Mouse (Mus musculus) heart, embryonic 16.5 days (tissue): ENCODE results near the gene Gm17324. TPM values are rescaled to one million over a fixed set of nuclear protein-coding genes. Genes with fewer than 3 reads are reported as not detected.

Experiments used
- ATAC-seq: fragments of 200-750 bp; cut with Nextera tagmentation; replicated peaks from 2 replicates; pipeline ENCODE4 v1.8.0; 2017; ENCODE audit warnings: moderate number of reproducible peaks; ENCODE audit not compliant: insufficient read depth, low FRiP score; ENCODE audit errors: extremely low read depth
- H3K27ac ChIP-seq: fragments of 300-500 bp; sonication (generic); 2 replicates; pipeline ENCODE4 v1.5.1; 2014; ENCODE audit warnings: mild to moderate bottlenecking, low read length, control low read depth, moderate library complexity
- H3K27me3 ChIP-seq: fragments of 300-500 bp; sonication (generic); 2 replicates; pipeline ENCODE4 v1.6.1; 2014; ENCODE audit warnings: low read length, mixed read lengths; ENCODE audit not compliant: control insufficient read depth, insufficient read depth
- H3K36me3 ChIP-seq: fragments of 300-500 bp; sonication (generic); 2 replicates; pipeline ENCODE4 v1.6.1; 2014; ENCODE audit not compliant: control insufficient read depth, insufficient read depth
- H3K4me1 ChIP-seq: fragments of 300-500 bp; sonication (generic); 2 replicates; pipeline ENCODE4 v1.6.1; 2014; ENCODE audit warnings: low read length, mixed read lengths; ENCODE audit not compliant: control insufficient read depth, insufficient read depth
- H3K4me2 ChIP-seq: fragments of 300-500 bp; sonication (generic); 2 replicates; pipeline ENCODE4 v1.6.1; 2014; ENCODE audit warnings: low read depth, mild to moderate bottlenecking, control low read depth, low read length
- H3K4me3 ChIP-seq: fragments of 300-500 bp; sonication (generic); 2 replicates; pipeline ENCODE4 v1.5.1; 2014; ENCODE audit warnings: mild to moderate bottlenecking, control low read depth, low read length
- H3K9ac ChIP-seq: fragments of 300-500 bp; sonication (generic); 2 replicates; pipeline ENCODE4 v1.6.1; 2014; ENCODE audit warnings: low read length, control low read depth
- H3K9me3 ChIP-seq: fragments of 300-500 bp; sonication (generic); replicated peaks from 2 replicates; pipeline ENCODE4 v1.6.1; 2016; ENCODE audit warnings: low read length; ENCODE audit not compliant: control insufficient read depth
- WGBS: fragments of 180-500 bp; shearing (Covaris S2); extraction: QIAGEN DNeasy Blood & Tissue Kit; methylation state at CpG from one replicate; pipeline ENCODE4 v1.1.7; 2014; 5-methylcytosine and 5-hydroxymethylcytosine counted together
- polyA plus RNA-seq: library from polyadenylated mRNA; unstranded; fragments of >200 nt; fragmentation: Nextera tagmentation; extraction: Ambion mirVana; gene quantifications from 2 replicates; pipeline ENCODE4 v1.2.1, GENCODE M21; 2015

Gm17324 gene
- polyA plus RNA-seq, 1 experiment from 2014 or later, result 0.50 TPM

GRCm38 (mm10) chr9:78475383-78475780 lies 26.8 kb upstream of the Gm17324 start:
- no peak overlapping the region for H3K9ac ChIP-seq
- H3K4me2 ChIP-seq, result no peak overlapping the region
- WGBS, result 81% methylated on average over 2 of the region's 2 CpGs
- ATAC-seq, result no peak
- H3K9me3 ChIP-seq, result no peaks in the 10 kb centered on the region
- no peak overlapping the region for H3K27ac ChIP-seq
- no peaks in the 10 kb centered on the region for H3K27me3 ChIP-seq
- peaks cover 15% of the 10 kb centered on the region for H3K4me1 ChIP-seq
- H3K4me3 ChIP-seq, result no peak overlapping the region
- H3K36me3 ChIP-seq, result peaks cover 50% of the 10 kb centered on the region

- H3K27ac ChIP-seq, result no peak overlapping the region
- H3K36me3 ChIP-seq, result peaks cover 54% of the 10 kb centered on the region
- H3K9me3 ChIP-seq, result no peaks in the 10 kb centered on the region
- no peak overlapping the region for H3K4me2 ChIP-seq
- ATAC-seq, result no peak
- WGBS, result 80% methylated on average over 5 of the region's 5 CpGs
- no peak overlapping the region for H3K4me3 ChIP-seq
- no peak overlapping the region for H3K9ac ChIP-seq
- peaks cover 15% of the 10 kb centered on the region for H3K4me1 ChIP-seq
- H3K27me3 ChIP-seq, result no peaks in the 10 kb centered on the region
These were observed 26.3 kb upstream of the Gm17324 start for GRCm38 (mm10) chr9:78474771-78475382.

- H3K9me3 ChIP-seq, result no peaks in the 10 kb centered on the region
- 69% methylated on average over 2 of the region's 2 CpGs for WGBS
- H3K27me3 ChIP-seq, result no peaks in the 10 kb centered on the region
- H3K9ac ChIP-seq, result no peak overlapping the region
- ATAC-seq, result no peak
- H3K4me2 ChIP-seq, result no peak overlapping the region
- no peak overlapping the region for H3K4me3 ChIP-seq
- peaks cover 53% of the 10 kb centered on the region for H3K36me3 ChIP-seq
- peaks cover 12% of the 10 kb centered on the region for H3K4me1 ChIP-seq
- no peak overlapping the region for H3K27ac ChIP-seq
These were observed 25.7 kb upstream of the Gm17324 start for GRCm38 (mm10) chr9:78474270-78474669.

DNA sequence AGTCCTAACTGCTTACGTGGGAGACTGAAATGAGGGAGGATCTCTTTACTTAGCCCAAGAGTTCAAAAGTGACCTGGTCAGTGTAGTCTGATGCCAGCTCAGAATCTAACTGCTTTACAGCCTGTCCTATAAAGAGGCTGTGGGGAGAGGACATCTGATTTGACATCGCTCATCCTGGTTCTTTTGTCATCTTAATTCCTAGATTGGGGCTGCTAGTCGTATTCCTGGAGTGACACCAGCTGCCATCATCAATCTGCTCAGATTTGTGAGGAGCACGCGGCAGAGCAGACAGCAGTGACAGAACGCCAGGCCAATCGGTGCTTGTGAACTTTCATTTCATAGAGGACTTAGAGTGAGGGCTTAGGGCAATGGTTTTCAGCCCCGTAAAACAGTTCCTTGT lies 25.0 kb upstream of the Gm17324 start:
- Histone ChIP-seq H3K9me3 (no peaks in the 10 kb centered on the region), H3K4me1 (peaks cover 7% of the 10 kb centered on the region), H3K4me3 (no peak overlapping the region), H3K27me3 (no peaks in the 10 kb centered on the region), H3K9ac (no peak overlapping the region), H3K36me3 (peaks cover 53% of the 10 kb centered on the region), H3K27ac (no peak overlapping the region), H3K4me2 (no peak overlapping the region)
- ATAC-seq, result no peak
- 88% methylated on average over 8 of the region's 8 CpGs for WGBS

GRCm38 (mm10) chr9:78465725-78466124 lies 17.1 kb upstream of the Gm17324 start:
- no peaks in the 10 kb centered on the region for H3K27me3 ChIP-seq
- H3K4me2 ChIP-seq, result no peak overlapping the region
- WGBS, result 77% methylated on average over 3 of the region's 3 CpGs
- peaks cover 70% of the 10 kb centered on the region for H3K36me3 ChIP-seq
- no peaks in the 10 kb centered on the region for H3K9me3 ChIP-seq
- no peak overlapping the region for H3K27ac ChIP-seq
- no peak for ATAC-seq
- H3K4me1 ChIP-seq, result no peaks in the 10 kb centered on the region
- no peak overlapping the region for H3K9ac ChIP-seq
- no peak overlapping the region for H3K4me3 ChIP-seq

DNA sequence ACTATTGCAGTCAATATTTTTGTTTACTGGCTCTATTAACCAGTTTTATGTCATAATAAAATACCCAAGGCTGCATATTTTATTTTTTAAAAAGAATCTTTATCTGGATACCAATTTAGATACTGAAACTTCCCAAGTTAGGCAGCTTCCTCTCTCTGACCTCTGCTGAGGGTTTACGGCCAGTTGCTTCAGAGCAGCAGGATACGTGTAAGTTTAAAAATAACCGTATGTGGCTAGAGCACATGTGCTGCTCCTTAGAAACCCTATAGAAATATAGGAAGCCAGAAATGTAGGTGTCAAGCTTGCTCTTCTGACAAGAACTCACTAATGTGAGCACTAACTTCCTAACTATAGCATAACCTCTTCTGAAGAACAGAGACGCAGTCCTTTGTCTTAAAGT lies 14.8 kb upstream of the Gm17324 start:
- H3K4me2 ChIP-seq, result no peak overlapping the region
- H3K4me3 ChIP-seq, result no peak overlapping the region
- no peaks in the 10 kb centered on the region for H3K4me1 ChIP-seq
- no peaks in the 10 kb centered on the region for H3K27me3 ChIP-seq
- ATAC-seq, result no peak
- no peak overlapping the region for H3K27ac ChIP-seq
- 64% methylated on average over 4 of the region's 4 CpGs for WGBS
- H3K36me3 ChIP-seq, result peaks cover 68% of the 10 kb centered on the region
- H3K9me3 ChIP-seq, result no peaks in the 10 kb centered on the region
- H3K9ac ChIP-seq, result no peak overlapping the region

- no peak for ATAC-seq
- H3K9me3 ChIP-seq, result no peaks in the 10 kb centered on the region
- H3K9ac ChIP-seq, result no peak overlapping the region
- H3K4me3 ChIP-seq, result no peak overlapping the region
- no peak overlapping the region for H3K4me2 ChIP-seq
- H3K4me1 ChIP-seq, result no peaks in the 10 kb centered on the region
- no peak overlapping the region for H3K27ac ChIP-seq
- H3K27me3 ChIP-seq, result no peaks in the 10 kb centered on the region
- WGBS, result 82% methylated on average over 8 of the region's 8 CpGs
- peaks cover 53% of the 10 kb centered on the region for H3K36me3 ChIP-seq
These were observed 8.4 kb upstream of the Gm17324 start for GRCm38 (mm10) chr9:78457026-78457425.

DNA sequence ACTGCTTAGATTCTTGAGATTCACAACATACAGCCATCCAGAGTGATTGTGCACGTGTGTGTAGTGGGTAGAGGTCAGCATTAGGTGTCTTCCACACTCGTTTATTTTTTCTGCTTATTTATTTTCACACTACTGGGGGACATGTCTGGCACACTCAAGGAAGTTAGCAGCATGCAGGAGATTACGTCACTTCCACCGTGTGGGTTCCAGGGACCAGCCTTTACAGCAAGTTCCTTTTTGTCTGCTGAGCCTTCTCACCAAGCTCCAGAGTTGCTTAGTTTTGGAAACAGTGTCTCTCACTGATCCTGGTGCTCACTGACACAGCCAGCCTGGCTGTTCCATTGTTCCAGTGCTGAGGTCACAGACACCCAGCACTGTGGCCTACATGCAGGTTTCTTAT lies 2.8 kb upstream of the Gm17324 start:
- Histone ChIP-seq H3K27ac (no peak overlapping the region), H3K4me1 (peaks cover 7% of the 10 kb centered on the region), H3K9me3 (no peaks in the 10 kb centered on the region), H3K9ac (no peak overlapping the region), H3K27me3 (peaks cover 3% of the 10 kb centered on the region; the same call in 1 of the 2 replicates), H3K36me3 (peaks cover 24% of the 10 kb centered on the region), H3K4me2 (no peak overlapping the region), H3K4me3 (no peak overlapping the region)
- no peak for ATAC-seq
- WGBS, result 63% methylated on average over 4 of the region's 4 CpGs

DNA sequence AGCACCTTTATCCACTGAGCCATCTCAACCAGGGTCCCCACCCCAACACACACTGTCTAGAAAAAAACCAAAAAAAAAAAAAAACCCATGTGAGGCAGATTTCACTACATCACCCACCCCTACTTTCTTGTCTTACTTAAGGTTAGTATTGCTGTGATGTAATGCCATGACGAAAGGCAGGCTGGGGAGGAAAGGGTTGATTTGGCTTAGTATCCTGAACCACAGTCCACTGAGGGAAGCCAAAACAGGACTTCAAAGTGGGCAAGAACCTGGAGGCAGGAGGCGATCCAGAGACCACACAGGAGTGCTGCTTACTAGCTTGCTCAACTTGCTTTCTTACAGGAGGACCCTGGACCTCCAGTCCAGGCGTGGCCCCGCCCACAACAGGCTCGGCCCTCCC lies 1.8 kb upstream of the Gm17324 start:
- H3K36me3 ChIP-seq, result peaks cover 24% of the 10 kb centered on the region
- ATAC-seq, result no peak

More for the DNA sequence above, 1.8 kb upstream of the Gm17324 start:
- no peak overlapping the region for H3K4me3 ChIP-seq
- 78% methylated on average over 5 of the region's 5 CpGs for WGBS
- peaks cover 7% of the 10 kb centered on the region for H3K4me1 ChIP-seq
- no peak overlapping the region for H3K9ac ChIP-seq
- no peaks in the 10 kb centered on the region for H3K9me3 ChIP-seq
- H3K27ac ChIP-seq, result no peak overlapping the region
- H3K27me3 ChIP-seq, result peaks cover 6% of the 10 kb centered on the region
- H3K4me2 ChIP-seq, result no peak overlapping the region
